Mouse (Mus musculus): ENCODE measurements around the gene Atp2b2. TPM values are rescaled to one million over a fixed set of nuclear protein-coding genes. Genes with fewer than 3 reads are reported as not detected.

Gene Atp2b2
- polyA plus RNA-seq, 1 experiment from 2014 or later = 0.78 TPM

DNA sequence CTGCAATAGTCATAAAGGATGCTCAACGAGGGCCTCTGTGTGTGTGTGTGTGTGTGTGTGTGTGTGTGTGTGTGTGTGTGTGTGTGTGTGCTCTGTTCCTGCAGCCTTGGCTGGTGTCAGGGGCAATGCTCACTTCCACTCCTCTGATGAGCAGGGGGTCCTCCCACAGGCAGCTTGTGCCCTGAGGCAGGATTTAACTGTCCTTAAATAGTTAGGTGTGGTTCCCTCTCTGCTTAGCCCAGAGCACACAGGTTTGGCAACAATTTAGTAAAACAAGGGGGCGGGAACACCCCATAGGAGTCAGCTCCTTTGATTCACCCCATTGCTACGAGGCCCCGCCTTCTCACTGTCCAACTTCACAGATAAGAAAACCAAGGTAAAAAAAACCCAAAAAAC is 181.0 kb downstream of the Atp2b2 start:
- no peak for ATAC-seq
- no peaks in the 10 kb centered on the region for H3K9me3 ChIP-seq (ENCODE audit: control insufficient read depth, low read length)
- no peak overlapping the region for H3K9ac ChIP-seq (ENCODE audit: low read depth, low read length)
- no peaks in the 10 kb centered on the region for H3K27me3 ChIP-seq (replicated peaks; ENCODE audit: control insufficient read depth, insufficient read depth, low read length)
- no peak overlapping the region for H3K4me2 ChIP-seq (ENCODE audit: low read depth, low read length)
- H3K36me3 ChIP-seq (ENCODE audit: control insufficient read depth, insufficient read depth, low read length) = no peaks in the 10 kb centered on the region
- no peaks in the 10 kb centered on the region for H3K4me1 ChIP-seq (ENCODE audit: control insufficient read depth, insufficient read depth, low read length)
- WGBS = 62% methylated on average over 4 of the region's 4 CpGs
- no peak overlapping the region for H3K4me3 ChIP-seq (ENCODE audit: low read length)
- H3K27ac ChIP-seq (ENCODE audit: low read length) = no peak overlapping the region

DNA sequence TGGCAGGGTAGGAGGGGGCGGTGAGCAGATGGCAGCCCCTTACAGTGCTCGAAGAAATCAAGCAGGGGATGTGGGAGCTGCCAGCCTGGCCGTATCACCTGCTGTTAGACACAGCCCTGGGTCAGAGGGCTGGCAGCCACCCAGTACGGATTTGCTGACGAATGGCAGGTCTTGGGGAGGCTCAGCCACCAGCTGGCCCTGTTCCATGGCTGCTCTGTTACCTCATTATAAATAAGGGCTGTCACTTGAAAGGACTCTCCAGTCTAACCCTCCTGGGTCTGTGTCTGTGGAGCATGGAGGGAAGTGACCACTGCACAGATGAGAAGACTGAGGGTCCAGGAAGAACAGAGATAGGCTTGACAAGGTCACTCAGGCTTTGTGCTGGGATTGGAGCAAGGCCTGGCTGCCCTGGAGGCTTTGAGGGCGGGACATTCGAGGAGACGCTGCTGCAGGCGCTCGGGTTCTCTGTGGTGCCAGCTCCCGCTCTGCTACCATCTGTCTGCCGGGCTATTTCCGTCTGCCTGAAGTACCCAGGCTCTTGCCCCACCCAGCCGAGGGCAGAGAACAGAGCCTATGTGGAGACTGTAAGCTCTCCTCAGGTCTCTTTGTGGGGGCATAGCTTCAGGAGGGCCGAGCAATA is 181.6 kb downstream of the Atp2b2 start:
- WGBS = 56% methylated on average over 15 of the region's 15 CpGs

DNA sequence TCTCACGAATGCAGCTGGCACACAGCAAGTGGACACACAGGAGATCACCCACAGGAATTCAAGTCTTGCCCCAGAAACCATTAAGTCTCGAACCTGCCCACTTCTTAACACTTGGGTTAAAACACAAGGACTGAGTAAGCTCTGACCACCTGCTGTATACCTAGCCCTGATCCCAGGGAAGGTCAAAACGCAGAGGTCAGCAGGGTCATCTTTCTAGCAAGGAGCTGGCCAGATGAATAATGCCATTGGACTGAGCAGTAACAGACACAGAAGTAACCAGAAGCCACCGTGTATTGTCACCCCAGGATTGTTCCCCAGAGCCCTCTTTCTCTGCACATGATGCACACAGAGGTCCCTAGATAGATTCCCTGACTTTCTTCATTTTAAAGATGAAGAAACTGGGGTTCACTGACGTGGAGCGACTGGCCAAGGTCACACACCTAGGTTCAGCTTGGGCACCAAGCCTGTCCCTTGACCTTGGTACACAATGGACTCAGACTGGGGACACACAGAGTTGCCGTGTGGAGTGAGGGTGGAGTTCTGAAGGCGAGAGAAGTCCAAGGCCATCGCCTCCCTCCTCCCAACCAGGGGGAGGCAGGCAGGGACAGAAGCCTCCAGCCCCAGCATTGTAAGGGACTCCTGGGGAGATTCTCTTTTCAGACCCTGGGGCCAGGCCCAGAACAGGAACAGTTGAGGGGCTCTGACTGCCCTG is 182.2 kb downstream of the Atp2b2 start:
- Histone ChIP-seq H3K9ac (ENCODE audit: low read depth, low read length) (no peak overlapping the region), H3K4me3 (ENCODE audit: low read length) (no peak overlapping the region), H3K27ac (ENCODE audit: low read length) (no peak overlapping the region), H3K4me2 (ENCODE audit: low read depth, low read length) (no peak overlapping the region), H3K4me1 (ENCODE audit: control insufficient read depth, insufficient read depth, low read length) (no peaks in the 10 kb centered on the region), H3K36me3 (ENCODE audit: control insufficient read depth, insufficient read depth, low read length) (no peaks in the 10 kb centered on the region), H3K9me3 (ENCODE audit: control insufficient read depth, low read length) (no peaks in the 10 kb centered on the region), H3K27me3 (replicated peaks; ENCODE audit: control insufficient read depth, insufficient read depth, low read length) (no peaks in the 10 kb centered on the region)
- no peak for ATAC-seq
- 70% methylated on average over 9 of the region's 9 CpGs for WGBS

More for the DNA sequence above, 181.6 kb downstream of the Atp2b2 start:
- H3K27ac ChIP-seq (ENCODE audit: low read length) = no peak overlapping the region
- no peaks in the 10 kb centered on the region for H3K4me1 ChIP-seq (ENCODE audit: control insufficient read depth, insufficient read depth, low read length)
- no peak overlapping the region for H3K4me2 ChIP-seq (ENCODE audit: low read depth, low read length)
- no peaks in the 10 kb centered on the region for H3K36me3 ChIP-seq (ENCODE audit: control insufficient read depth, insufficient read depth, low read length)
- no peaks in the 10 kb centered on the region for H3K27me3 ChIP-seq (replicated peaks; ENCODE audit: control insufficient read depth, insufficient read depth, low read length)
- H3K9me3 ChIP-seq (ENCODE audit: control insufficient read depth, low read length) = no peaks in the 10 kb centered on the region
- ATAC-seq = no peak
- no peak overlapping the region for H3K9ac ChIP-seq (ENCODE audit: low read depth, low read length)
- H3K4me3 ChIP-seq (ENCODE audit: low read length) = no peak overlapping the region

DNA sequence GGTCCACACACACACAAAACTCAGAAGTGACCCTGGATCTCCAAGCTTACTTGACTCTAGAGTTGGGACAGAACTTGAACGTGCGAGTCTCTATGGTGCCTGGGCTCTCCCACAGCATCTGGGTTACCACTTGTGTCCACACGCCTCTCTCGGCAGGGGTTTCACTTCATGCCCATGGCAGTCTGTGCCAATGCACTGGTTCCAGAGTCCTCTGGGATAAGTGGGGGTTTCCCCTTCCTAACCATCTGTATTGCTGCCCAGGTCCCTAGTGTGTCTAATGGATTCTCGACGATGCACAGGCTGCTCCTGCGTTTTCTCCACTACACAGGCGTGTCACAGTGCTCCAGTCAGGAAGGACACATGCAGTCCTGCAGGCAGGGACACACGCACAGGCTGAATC is 184.1 kb downstream of the Atp2b2 start:
- Histone ChIP-seq H3K36me3 (ENCODE audit: control insufficient read depth, insufficient read depth, low read length) (no peaks in the 10 kb centered on the region), H3K27me3 (replicated peaks; ENCODE audit: control insufficient read depth, insufficient read depth, low read length) (no peaks in the 10 kb centered on the region), H3K27ac (ENCODE audit: low read length) (no peak overlapping the region), H3K4me3 (ENCODE audit: low read length) (no peak overlapping the region), H3K4me1 (ENCODE audit: control insufficient read depth, insufficient read depth, low read length) (no peaks in the 10 kb centered on the region), H3K9ac (ENCODE audit: low read depth, low read length) (no peak overlapping the region), H3K4me2 (ENCODE audit: low read depth, low read length) (no peak overlapping the region), H3K9me3 (ENCODE audit: control insufficient read depth, low read length) (no peaks in the 10 kb centered on the region)
- WGBS = 78% methylated on average over 9 of the region's 9 CpGs
- no peak for ATAC-seq

DNA sequence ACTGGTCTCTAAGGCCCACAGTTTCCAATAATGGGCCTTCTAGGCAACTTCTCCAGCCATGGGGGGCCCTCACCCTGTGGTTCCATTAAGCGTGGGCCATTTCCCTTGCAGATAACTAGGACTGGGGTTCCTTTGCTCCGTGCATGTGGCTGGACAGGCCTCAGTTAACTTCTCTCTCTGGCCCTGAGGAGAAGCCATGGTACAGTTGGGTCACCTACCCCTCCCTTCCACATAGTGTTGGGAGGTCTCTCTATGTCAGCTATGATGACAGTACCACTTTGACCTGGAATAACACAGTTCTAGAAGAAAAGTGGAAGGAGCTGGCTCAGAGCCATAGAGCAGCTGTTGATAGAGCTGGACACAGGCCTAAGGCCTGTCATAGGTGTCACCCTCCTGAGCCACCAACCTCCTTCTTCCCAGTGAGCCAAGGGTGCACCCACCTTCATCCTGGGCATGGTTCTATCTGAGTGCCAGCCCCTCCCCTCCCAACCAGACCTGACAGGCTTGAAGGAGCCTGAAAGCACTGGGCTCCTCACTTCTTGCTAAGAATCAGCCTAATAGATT is 185.0 kb downstream of the Atp2b2 start:
- no peak overlapping the region for H3K4me2 ChIP-seq (ENCODE audit: low read depth, low read length)
- no peak overlapping the region for H3K4me3 ChIP-seq (ENCODE audit: low read length)
- no peak overlapping the region for H3K27ac ChIP-seq (ENCODE audit: low read length)
- no peaks in the 10 kb centered on the region for H3K27me3 ChIP-seq (replicated peaks; ENCODE audit: control insufficient read depth, insufficient read depth, low read length)
- no peaks in the 10 kb centered on the region for H3K36me3 ChIP-seq (ENCODE audit: control insufficient read depth, insufficient read depth, low read length)
- H3K9me3 ChIP-seq (ENCODE audit: control insufficient read depth, low read length) = no peaks in the 10 kb centered on the region
- ATAC-seq = no peak
- H3K9ac ChIP-seq (ENCODE audit: low read depth, low read length) = no peak overlapping the region
- H3K4me1 ChIP-seq (ENCODE audit: control insufficient read depth, insufficient read depth, low read length) = no peaks in the 10 kb centered on the region
- 65% methylated on average over 2 of the region's 2 CpGs for WGBS

DNA sequence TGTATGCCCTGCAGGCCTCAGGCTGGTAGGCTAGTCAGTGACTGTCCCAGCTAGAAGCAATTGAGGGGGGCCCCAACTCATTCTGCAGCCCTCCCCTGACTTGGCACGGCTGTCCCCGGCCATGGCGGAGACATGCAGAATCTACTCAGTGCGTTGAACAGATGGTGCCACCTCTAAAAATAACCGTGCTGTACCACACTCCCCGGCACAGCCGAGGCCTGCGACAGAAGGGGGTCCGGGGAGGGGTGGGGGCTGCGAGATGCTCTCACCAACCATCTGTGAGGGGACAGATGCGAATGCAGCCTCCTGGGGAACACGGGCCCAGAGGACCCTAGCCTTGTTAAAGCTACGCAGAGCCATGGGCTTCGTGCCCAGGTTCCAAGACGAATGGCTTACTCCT is 185.6 kb downstream of the Atp2b2 start:
- Histone ChIP-seq H3K4me3 (ENCODE audit: low read length) (no peak overlapping the region), H3K36me3 (ENCODE audit: control insufficient read depth, insufficient read depth, low read length) (no peaks in the 10 kb centered on the region), H3K9me3 (ENCODE audit: control insufficient read depth, low read length) (no peaks in the 10 kb centered on the region), H3K4me1 (ENCODE audit: control insufficient read depth, insufficient read depth, low read length) (no peaks in the 10 kb centered on the region), H3K4me2 (ENCODE audit: low read depth, low read length) (no peak overlapping the region), H3K27ac (ENCODE audit: low read length) (no peak overlapping the region), H3K27me3 (replicated peaks; ENCODE audit: control insufficient read depth, insufficient read depth, low read length) (no peaks in the 10 kb centered on the region), H3K9ac (ENCODE audit: low read depth, low read length) (no peak overlapping the region)
- no peak for ATAC-seq
- WGBS = 78% methylated on average over 15 of the region's 15 CpGs

DNA sequence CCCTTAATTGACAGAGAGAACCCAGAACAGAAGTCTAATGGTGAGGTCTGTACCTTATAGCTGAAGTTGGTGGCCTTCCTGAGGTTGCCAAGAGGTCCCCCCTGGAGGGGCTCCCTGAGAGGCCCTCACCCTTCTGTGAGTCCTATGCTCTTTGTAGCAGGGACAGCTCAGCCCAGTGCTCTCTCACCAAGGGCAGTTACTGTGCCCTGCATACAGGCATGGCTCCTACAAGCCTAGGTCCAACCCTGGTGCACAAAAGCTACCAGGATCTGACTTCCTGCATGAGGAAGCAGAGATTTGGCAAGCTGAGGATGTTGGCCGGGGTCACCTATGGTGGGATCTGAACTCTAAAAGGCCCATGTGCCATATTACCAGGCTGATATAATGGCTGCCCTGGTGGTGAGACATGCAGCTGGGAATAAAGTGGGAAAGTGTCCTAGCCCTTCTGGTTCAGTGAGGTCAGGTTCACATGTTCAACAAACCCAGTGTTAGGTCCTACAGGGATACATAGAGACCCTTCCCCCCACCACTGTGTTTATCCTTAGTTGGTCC is 186.2 kb downstream of the Atp2b2 start:
- 88% methylated on average over 1 of the region's 1 CpGs for WGBS
- H3K4me3 ChIP-seq (ENCODE audit: low read length) = no peak overlapping the region
- no peaks in the 10 kb centered on the region for H3K9me3 ChIP-seq (ENCODE audit: control insufficient read depth, low read length)
- no peak overlapping the region for H3K4me2 ChIP-seq (ENCODE audit: low read depth, low read length)
- H3K27me3 ChIP-seq (replicated peaks; ENCODE audit: control insufficient read depth, insufficient read depth, low read length) = no peaks in the 10 kb centered on the region
- H3K4me1 ChIP-seq (ENCODE audit: control insufficient read depth, insufficient read depth, low read length) = no peaks in the 10 kb centered on the region
- H3K36me3 ChIP-seq (ENCODE audit: control insufficient read depth, insufficient read depth, low read length) = no peaks in the 10 kb centered on the region
- ATAC-seq = no peak
- H3K9ac ChIP-seq (ENCODE audit: low read depth, low read length) = no peak overlapping the region
- no peak overlapping the region for H3K27ac ChIP-seq (ENCODE audit: low read length)

DNA sequence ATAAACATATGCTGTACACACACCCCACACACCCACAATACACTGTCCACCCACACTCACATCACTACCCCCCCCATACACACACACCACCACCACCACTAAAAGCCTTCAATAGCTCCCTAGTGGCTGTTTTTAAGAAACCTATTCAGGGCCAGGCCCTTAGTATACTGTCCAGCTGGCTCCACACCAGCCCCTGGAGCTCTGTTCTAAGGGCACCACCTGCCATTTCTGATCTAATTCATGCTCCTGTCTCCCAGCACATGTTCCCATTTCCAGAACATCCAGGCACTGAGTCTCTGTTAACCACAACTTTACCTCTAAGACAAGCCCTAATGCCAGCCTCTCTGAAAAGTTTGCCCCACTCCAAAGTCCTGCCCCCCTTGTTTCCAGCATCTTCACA is 186.8 kb downstream of the Atp2b2 start:
- Histone ChIP-seq H3K36me3 (ENCODE audit: control insufficient read depth, insufficient read depth, low read length) (no peaks in the 10 kb centered on the region), H3K4me3 (ENCODE audit: low read length) (no peak overlapping the region), H3K27me3 (replicated peaks; ENCODE audit: control insufficient read depth, insufficient read depth, low read length) (no peaks in the 10 kb centered on the region), H3K27ac (ENCODE audit: low read length) (no peak overlapping the region), H3K4me2 (ENCODE audit: low read depth, low read length) (no peak overlapping the region), H3K9me3 (ENCODE audit: control insufficient read depth, low read length) (no peaks in the 10 kb centered on the region), H3K4me1 (ENCODE audit: control insufficient read depth, insufficient read depth, low read length) (no peaks in the 10 kb centered on the region), H3K9ac (ENCODE audit: low read depth, low read length) (no peak overlapping the region)
- ATAC-seq = no peak

DNA sequence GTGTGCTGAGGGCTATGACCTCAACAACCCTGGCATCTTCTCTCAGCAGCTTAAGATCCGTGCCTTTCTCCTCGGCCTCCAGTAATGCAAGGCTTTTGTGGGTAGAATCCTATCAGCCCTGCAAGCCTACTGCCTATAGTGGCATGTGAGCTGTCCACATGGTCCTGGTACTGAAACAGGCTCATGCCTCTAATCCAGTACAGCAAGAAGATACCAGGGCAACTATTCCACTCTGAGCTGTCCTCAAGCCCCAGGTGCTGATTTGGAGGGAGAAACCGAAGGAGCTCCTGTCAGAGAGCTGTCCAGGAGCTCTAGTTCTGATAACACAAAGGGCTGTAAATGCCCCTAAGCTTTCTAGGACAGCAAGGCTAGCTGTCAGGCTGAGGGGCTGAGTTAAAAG is 190.1 kb downstream of the Atp2b2 start:
- WGBS = 7% methylated on average over 3 of the region's 3 CpGs
- Histone ChIP-seq H3K27me3 (replicated peaks; ENCODE audit: control insufficient read depth, insufficient read depth, low read length) (no peaks in the 10 kb centered on the region), H3K36me3 (ENCODE audit: control insufficient read depth, insufficient read depth, low read length) (no peaks in the 10 kb centered on the region), H3K27ac (ENCODE audit: low read length) (no peak overlapping the region), H3K9ac (ENCODE audit: low read depth, low read length) (no peak overlapping the region), H3K4me2 (ENCODE audit: low read depth, low read length) (no peak overlapping the region), H3K4me1 (ENCODE audit: control insufficient read depth, insufficient read depth, low read length) (no peaks in the 10 kb centered on the region), H3K9me3 (ENCODE audit: control insufficient read depth, low read length) (no peaks in the 10 kb centered on the region), H3K4me3 (ENCODE audit: low read length) (no peak overlapping the region)
- ATAC-seq = peak; percentile 42
